In genomic region chr8:119941471-119941870, GRCm38 (mm10) we compare ENCODE assay signal across 21 mouse cellular contexts. TPM values are rescaled to one million over a fixed set of nuclear protein-coding genes. Genes with fewer than 3 reads are reported as not detected.
DNase-seq lines count a peak whose midpoint lies in the region; ATAC-seq and TF ChIP-seq lines count a peak whose summit lies in the region.
"Had no signal": no experiment of that assay in that cellular context is flagged by ENCODE, and none has a peak within 500 bp of the region (broad histone marks: within the 10 kb centered on the region; RNA-seq: fewer than 3 reads in every experiment).

No protein-coding gene starts in this region.

- 76% methylated on average over 18 of the region's 18 CpGs for WGBS in hindbrain, postnatal 0 days
- WGBS in hindbrain, embryonic 11.5 days = 96% methylated on average over 18 of the region's 18 CpGs

- no peaks in the 10 kb centered on the region for H3K4me1 ChIP-seq in hindbrain, postnatal 0 days (ENCODE audit: insufficient read depth, low read length)
- H3K4me1 ChIP-seq in hindbrain, embryonic 11.5 days (replicated peaks; ENCODE audit: control insufficient read depth, insufficient read depth, low read length) = no peaks in the 10 kb centered on the region
- H3K4me1 ChIP-seq: embryonic facial prominence, embryonic 10.5 days had no signal

- no peak overlapping the region for H3K4me3 ChIP-seq in hindbrain, postnatal 0 days (ENCODE audit: low read length)
- H3K4me3 ChIP-seq in hindbrain, embryonic 11.5 days (ENCODE audit: low read depth, low read length) = no peak overlapping the region
- H3K4me3 ChIP-seq: embryonic facial prominence, embryonic 10.5 days; layer of hippocampus, adult 2 months had no signal

- no peak overlapping the region for H3K4me2 ChIP-seq in hindbrain, postnatal 0 days (ENCODE audit: low read depth, low read length)
- H3K4me2 ChIP-seq in hindbrain, embryonic 11.5 days (replicated peaks; ENCODE audit: low read depth, low read length) = no peak overlapping the region

- no peak for TF ChIP-seq CTCF in hindbrain, postnatal 0 days (IDR thresholded peaks at IDR 0.05; ENCODE audit: low read depth)

- H3K27ac ChIP-seq in hindbrain, postnatal 0 days = no peak overlapping the region
- H3K27ac ChIP-seq in hindbrain, embryonic 11.5 days (ENCODE audit: low read depth, low read length) = no peak overlapping the region
- H3K27ac ChIP-seq: embryonic facial prominence, embryonic 10.5 days; kidney, postnatal 0 days; layer of hippocampus, adult 2 months had no signal

- peak; percentile 27; the same call in 1 of the 2 replicates for ATAC-seq in hindbrain, postnatal 0 days
- no peak for ATAC-seq in hindbrain, embryonic 11.5 days (ENCODE audit: low FRiP score)
- ATAC-seq: midbrain, embryonic 16.5 days had no signal

- no peaks in the 10 kb centered on the region for H3K27me3 ChIP-seq in hindbrain, postnatal 0 days (ENCODE audit: insufficient read depth, low read length)
- no peaks in the 10 kb centered on the region for H3K27me3 ChIP-seq in hindbrain, embryonic 11.5 days (ENCODE audit: control insufficient read depth, insufficient read depth, low read length)

- H3K36me3 ChIP-seq in hindbrain, postnatal 0 days (ENCODE audit: insufficient read depth, low read length) = peaks cover 23% of the 10 kb centered on the region
- peaks cover 4% of the 10 kb centered on the region; the same call in 1 of the 2 replicates for H3K36me3 ChIP-seq in hindbrain, embryonic 11.5 days (ENCODE audit: control insufficient read depth, insufficient read depth, low read length)

- H3K9ac ChIP-seq in hindbrain, postnatal 0 days (replicated peaks; ENCODE audit: low read length) = no peak overlapping the region
- H3K9ac ChIP-seq in hindbrain, embryonic 11.5 days (ENCODE audit: low read depth, low read length) = no peak overlapping the region

- peak; percentile 37 for DNase-seq in hindbrain, postnatal 0 days (ENCODE audit: low spot score)
- DNase-seq in hindbrain, embryonic 11.5 days (ENCODE audit: low spot score) = no peak
- DNase-seq in adrenal gland, postnatal 36 days = peak; percentile 34 to 43
- peak; percentile 68 to 76 for DNase-seq in cerebellum, adult 18-20 months
- DNase-seq in cerebellum, postnatal 25 days = peak; percentile 76 to 80
- no peak for DNase-seq in urinary bladder, adult 2 months (ENCODE audit: low spot score)
- DNase-seq in kidney, postnatal 25 days = no peak
- DNase-seq: heart, adult 18-20 months; heart, postnatal 36 days; kidney, adult 18-20 months; liver; lung, postnatal 14 days; right cerebral cortex, postnatal 4 days; thymus, adult 2 months had no signal

- no peaks in the 10 kb centered on the region for H3K9me3 ChIP-seq in hindbrain, postnatal 0 days (ENCODE audit: low read length)
- H3K9me3 ChIP-seq in hindbrain, embryonic 11.5 days (ENCODE audit: control insufficient read depth, low read length) = no peaks in the 10 kb centered on the region
- H3K9me3 ChIP-seq: embryonic facial prominence, embryonic 10.5 days had no signal

RNA-seq across cellular contexts. Expression of gene Gm20388, which starts 30.8 kb away (rescaled TPM):
- 58.0 and 71.3 TPM in 2 replicates for total RNA-seq in hindbrain, postnatal 0 days (2014; rRNA removed)
- polyA plus RNA-seq in hindbrain, postnatal 0 days (2015; fragmentation: Nextera tagmentation; extraction: Ambion mirVana) = not detected in 2 replicates
- polyA plus RNA-seq in hindbrain, embryonic 11.5 days (2014; fragmentation: Nextera tagmentation; extraction: Ambion mirVana) = 11.8 and 11.9 TPM in 2 replicates
- 1 to 10 TPM; 2.4 to 7.4 TPM for total RNA-seq in adrenal gland, postnatal 36 days (2021)
- polyA plus RNA-seq in urinary bladder, adult 2 months (2012; rRNA removed) = 47.8 and 50.2 TPM in 2 replicates
- polyA plus RNA-seq: forebrain, embryonic 11.5 days; heart, embryonic 14.5 days; kidney, postnatal 0 days had no signal

RNA-seq across cellular contexts. Expression of gene Usp10, which starts 31.3 kb away (rescaled TPM):
- 88.5 and 91.1 TPM in 2 replicates for total RNA-seq in hindbrain, postnatal 0 days (2014; rRNA removed)
- 89.0 and 94.2 TPM in 2 replicates for polyA plus RNA-seq in hindbrain, postnatal 0 days (2015; fragmentation: Nextera tagmentation; extraction: Ambion mirVana)
- 130 and 136 TPM in 2 replicates for polyA plus RNA-seq in hindbrain, embryonic 11.5 days (2014; fragmentation: Nextera tagmentation; extraction: Ambion mirVana)
- total RNA-seq in adrenal gland, postnatal 36 days (2021) = 100 to 1,000 TPM; 100 to 113 TPM
- 56.0 and 86.9 TPM in 2 replicates for polyA plus RNA-seq in urinary bladder, adult 2 months (2012; rRNA removed)

RNA-seq across cellular contexts. Expression of gene Crispld2, which starts 50.8 kb away (rescaled TPM):
- total RNA-seq in hindbrain, postnatal 0 days (2014; rRNA removed) = 3.5 and 5.6 TPM in 2 replicates
- polyA plus RNA-seq in hindbrain, postnatal 0 days (2015; fragmentation: Nextera tagmentation; extraction: Ambion mirVana) = 2.5 and 2.6 TPM in 2 replicates
- polyA plus RNA-seq in hindbrain, embryonic 11.5 days (2014; fragmentation: Nextera tagmentation; extraction: Ambion mirVana) = 2.1 and 2.6 TPM in 2 replicates
- total RNA-seq in adrenal gland, postnatal 36 days (2021) = 10 to 100 TPM in 1 of 2 experiments, 1 to 10 TPM in 1; 7.8 to 19.4 TPM
- polyA plus RNA-seq in urinary bladder, adult 2 months (2012; rRNA removed) = 152 and 193 TPM in 2 replicates
- total RNA-seq: megakaryocyte-erythroid progenitor cell, adult 5-6 weeks had no signal

Comparison
In these comparisons a context has a peak if more than half of its experiments do, and no peak if none do; other contexts are left out.
1. DNase-seq: peak in hindbrain, postnatal 0 days (single experiment), adrenal gland, postnatal 36 days (2 of 2), cerebellum, adult 18-20 months (2 of 2) and cerebellum, postnatal 25 days (2 of 2); none in hindbrain, embryonic 11.5 days (single experiment), urinary bladder, adult 2 months (single experiment) and kidney, postnatal 25 days (0 of 2).
2. RNA of gene Gm20388, which starts 30.8 kb away (polyA plus RNA-seq): 47.8 to 50.2 TPM in urinary bladder, adult 2 months and 11.8 to 11.9 TPM in hindbrain, embryonic 11.5 days; not detected in hindbrain, postnatal 0 days; every median in the first group is over 10 times any median in the second.
3. RNA of gene Crispld2, which starts 50.8 kb away (polyA plus RNA-seq): 152 to 193 TPM in urinary bladder, adult 2 months; 2.5 to 2.6 TPM in hindbrain, postnatal 0 days and 2.1 to 2.6 TPM in hindbrain, embryonic 11.5 days; every median in the first group is over 10 times any median in the second.